1 mouse cellular context compared by ENCODE assay signal in the genomic region with DNA sequence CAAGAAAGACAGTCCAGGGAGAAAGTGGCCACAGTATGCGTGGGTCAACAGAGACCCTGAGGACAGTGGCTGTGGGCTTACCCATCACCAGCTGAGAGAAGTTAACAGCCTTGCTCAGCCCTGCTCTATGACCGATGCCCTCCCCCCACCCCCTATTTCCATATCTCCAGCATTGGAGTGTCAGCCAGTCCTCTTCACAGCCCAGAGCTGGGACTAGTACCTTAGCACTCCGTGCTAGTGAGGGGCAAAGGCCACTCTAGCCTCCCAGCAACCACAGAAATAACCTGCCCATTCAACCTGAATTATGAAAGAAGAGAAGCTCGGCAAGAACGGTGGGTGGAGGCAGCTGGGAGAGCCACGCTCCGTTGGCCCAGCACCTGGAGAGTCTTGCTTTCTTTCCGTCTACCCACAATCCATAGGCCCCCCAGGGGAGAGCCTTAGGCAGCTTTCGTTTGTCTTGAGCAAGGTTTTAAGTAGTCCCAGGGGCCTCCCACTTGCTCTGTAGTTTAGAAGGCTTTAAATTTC.
TF ChIP-seq lines count a peak whose summit lies in the region.

No protein-coding gene starts in this region.

TF ChIP-seq in CH12.LX, 34 proteins besides CTCF, POLR2A, EP300 and RAD21 (continued from another document):
- TF ChIP-seq E2F4 (IDR thresholded peaks at IDR 0.05; ENCODE audit: insufficient replicate concordance, low read depth, low read length) (no peak), MEF2A (IDR thresholded peaks at IDR 0.05; ENCODE audit: borderline replicate concordance, low read depth, low read length) (peak; percentile 57; the same call in 1 of the 2 replicates)
TF ChIP-seq in CH12.LX: peak in this region for 13.
